Mouse (Mus musculus) liver, embryonic 14.5 days (tissue): ENCODE measurements around the gene Fgf7. TPM values are rescaled to one million over a fixed set of nuclear protein-coding genes. Genes with fewer than 3 reads are reported as not detected.

Experiments
- ATAC-seq: fragments of 200-750 bp; cut with Nextera tagmentation; 2 replicates; pipeline ENCODE4 v1.8.0; 2017; ENCODE audit warnings: moderate number of reproducible peaks, mild to moderate bottlenecking, moderate library complexity; ENCODE audit not compliant: insufficient read depth
- DNase-seq, 3 experiments: peaks; one replicate each; pipeline ENCODE4 v3.0.0-alpha.2; 2012 to 2013; ENCODE audit warnings: low read depth in 3 of 3, low spot score in 3 of 3
- H3K27ac ChIP-seq: fragments of 300-500 bp; sonication (generic); 2 replicates; pipeline ENCODE4 v1.5.1; 2014; ENCODE audit warnings: moderate library complexity, mild to moderate bottlenecking, control low read depth, inconsistent platforms
- H3K27me3 ChIP-seq: fragments of 300-500 bp; sonication (generic); 2 replicates; pipeline ENCODE4 v1.6.1; 2014; ENCODE audit warnings: mild to moderate bottlenecking, low read length, moderate library complexity; ENCODE audit not compliant: control insufficient read depth, insufficient read depth
- H3K36me3 ChIP-seq: fragments of 300-500 bp; sonication (generic); replicated peaks from 2 replicates; pipeline ENCODE4 v1.6.1; 2014; ENCODE audit warnings: low read depth; ENCODE audit not compliant: control insufficient read depth, insufficient read depth
- H3K4me1 ChIP-seq, 2 experiments: fragments of 200-500 bp in 1 of 2; fragments of 300-500 bp in 1 of 2; sonication (generic) in 1 of 2; replicated peaks; 2 replicates each; pipeline ENCODE4 v1.6.1; 2012 to 2014; ENCODE audit warnings: antibody characterized with exemption in 1 of 2, inconsistent platforms in 1 of 2, low read length in 1 of 2; ENCODE audit not compliant: control insufficient read depth in 2 of 2, insufficient read depth in 2 of 2
- H3K4me2 ChIP-seq: fragments of 300-500 bp; sonication (generic); 2 replicates; pipeline ENCODE4 v1.6.1; 2014; ENCODE audit warnings: low read depth, mild to moderate bottlenecking, control low read depth, moderate library complexity
- H3K4me3 ChIP-seq, 2 experiments: fragments of 200-500 bp in 1 of 2; fragments of 300-500 bp in 1 of 2; sonication (generic) in 1 of 2; 2 replicates each; pipeline ENCODE4 v1.5.1; 2012 to 2014; ENCODE audit warnings: low read depth in 2 of 2, low read length in 2 of 2, mild to moderate bottlenecking in 2 of 2, control low read depth in 1 of 2, inconsistent platforms in 1 of 2, moderate library complexity in 1 of 2; ENCODE audit not compliant: insufficient read depth in 1 of 2
- H3K9ac ChIP-seq: fragments of 300-500 bp; sonication (generic); replicated peaks from 2 replicates; pipeline ENCODE4 v1.6.1; 2014; ENCODE audit warnings: mild to moderate bottlenecking, control low read depth, moderate library complexity
- H3K9me3 ChIP-seq: fragments of 300-500 bp; sonication (generic); 2 replicates; pipeline ENCODE4 v1.6.1; 2016; ENCODE audit warnings: low read length, mixed read lengths; ENCODE audit not compliant: control insufficient read depth
- CTCF ChIP-seq: IDR thresholded peaks from 2 replicates; pipeline ENCODE4 v1.5.1; 2016; ENCODE audit warnings: antibody characterized with exemption, low read depth, control low read depth
- EP300 ChIP-seq: IDR thresholded peaks from 2 replicates; pipeline ENCODE4 v1.6.1; 2016; ENCODE audit warnings: antibody characterized with exemption, low read depth
- WGBS: fragments of 180-500 bp; shearing (Covaris S2); extraction: QIAGEN DNeasy Blood & Tissue Kit; methylation state at CpG from one replicate; pipeline ENCODE4 v1.1.7; 2014; ENCODE audit not compliant: insufficient replicate concordance; 5-methylcytosine and 5-hydroxymethylcytosine counted together
- polyA plus RNA-seq, 2 experiments: library from polyadenylated mRNA; depleted of rRNA in 1 of 2; stranded (reverse) in 1 of 2; unstranded in 1 of 2; fragments of >200 nt; fragmentation: Nextera tagmentation in 1 of 2; extraction: Ambion mirVana in 1 of 2; gene quantifications; 2 replicates each; pipeline versions ENCODE4 v1.2.1 to v1.2.3; 2012 to 2014

Fgf7 gene
- polyA plus RNA-seq, 2 experiments: 0.03 TPM; not detected in 1

DNA sequence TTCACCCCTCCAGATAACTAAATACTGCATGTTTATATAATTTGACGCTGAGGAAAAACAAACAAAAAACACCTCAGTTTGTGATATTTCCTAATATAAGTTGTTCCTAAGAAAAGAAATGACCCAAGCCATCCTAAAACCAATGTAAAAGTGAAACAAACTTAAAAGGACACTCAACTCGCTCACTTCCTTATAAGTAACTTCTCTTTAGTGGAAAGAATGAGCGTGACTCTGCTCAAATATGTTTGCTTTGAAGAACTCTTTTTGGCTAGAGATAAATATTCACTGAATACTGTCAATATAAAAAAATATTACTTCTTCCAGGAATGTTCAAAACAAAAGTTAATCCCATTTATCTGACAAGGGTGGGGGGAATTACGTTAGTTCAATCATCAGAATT, 39.3 kb downstream of the Fgf7 start:
- H3K4me3 ChIP-seq: no peak overlapping the region
- no peaks in the 10 kb centered on the region for H3K4me1 ChIP-seq
- no peak for ATAC-seq
- DNase-seq: no peak
- no peak overlapping the region for H3K27ac ChIP-seq
- H3K9ac ChIP-seq: no peak overlapping the region
- no peaks in the 10 kb centered on the region for H3K36me3 ChIP-seq
- H3K27me3 ChIP-seq: no peaks in the 10 kb centered on the region
- no peak overlapping the region for H3K4me2 ChIP-seq
- 56% methylated on average over 4 of the region's 4 CpGs for WGBS
- H3K9me3 ChIP-seq: no peaks in the 10 kb centered on the region
- no peak for TF ChIP-seq EP300
- no peak for TF ChIP-seq CTCF

GRCm38 (mm10) chr2:126076506-126076905, 42.0 kb downstream of the Fgf7 start:
- H3K4me3 ChIP-seq: no peak overlapping the region
- WGBS: 68% methylated on average over 6 of the region's 6 CpGs
- TF ChIP-seq CTCF (no peak), EP300 (no peak)

DNA sequence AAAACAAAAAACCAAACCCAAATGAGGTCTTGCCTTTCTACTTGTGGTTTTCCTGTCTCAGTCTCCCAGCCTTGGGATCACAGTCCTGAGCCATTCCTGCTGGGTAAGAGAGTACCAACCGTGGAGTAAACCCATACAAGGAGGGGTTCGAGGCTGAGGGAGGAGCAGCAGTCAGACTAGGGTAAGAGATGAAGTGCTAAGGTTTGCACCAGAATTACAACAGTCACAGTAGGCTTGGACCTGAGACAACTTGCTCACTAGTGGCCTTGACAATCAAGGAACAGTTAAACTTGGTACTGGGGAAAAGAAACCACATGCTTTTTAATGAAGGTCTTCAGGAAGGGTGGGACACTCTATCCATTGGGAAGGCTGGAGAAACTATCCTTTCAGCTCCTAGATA, 44.6 kb downstream of the Fgf7 start:
- H3K36me3 ChIP-seq: no peaks in the 10 kb centered on the region
- no peaks in the 10 kb centered on the region for H3K4me1 ChIP-seq
- WGBS: 32% methylated on average over 2 of the region's 2 CpGs
- no peaks in the 10 kb centered on the region for H3K9me3 ChIP-seq
- no peaks in the 10 kb centered on the region for H3K27me3 ChIP-seq
- H3K4me3 ChIP-seq: no peak overlapping the region
- TF ChIP-seq EP300: no peak
- TF ChIP-seq CTCF: no peak
- no peak overlapping the region for H3K27ac ChIP-seq
- H3K4me2 ChIP-seq: no peak overlapping the region
- no peak overlapping the region for H3K9ac ChIP-seq
- ATAC-seq (no peak), DNase-seq (no peak)

More at GRCm38 (mm10) chr2:126076506-126076905, 42.0 kb downstream of the Fgf7 start:
- no peak overlapping the region for H3K27ac ChIP-seq
- no peaks in the 10 kb centered on the region for H3K4me1 ChIP-seq
- H3K36me3 ChIP-seq: no peaks in the 10 kb centered on the region
- H3K4me2 ChIP-seq: no peak overlapping the region
- ATAC-seq (no peak), DNase-seq (no peak)
- no peak overlapping the region for H3K9ac ChIP-seq
- no peaks in the 10 kb centered on the region for H3K9me3 ChIP-seq
- no peaks in the 10 kb centered on the region for H3K27me3 ChIP-seq

- Histone ChIP-seq H3K9me3 (no peaks in the 10 kb centered on the region), H3K27me3 (no peaks in the 10 kb centered on the region), H3K36me3 (no peaks in the 10 kb centered on the region), H3K4me2 (no peak overlapping the region), H3K4me1 (no peaks in the 10 kb centered on the region), H3K27ac (no peak overlapping the region), H3K4me3 (no peak overlapping the region), H3K9ac (no peak overlapping the region)
- 63% methylated on average over 3 of the region's 3 CpGs for WGBS
- TF ChIP-seq EP300: no peak
- TF ChIP-seq CTCF: no peak
- ATAC-seq (no peak), DNase-seq (no peak)
Observed at GRCm38 (mm10) chr2:126084326-126084725, 49.9 kb downstream of the Fgf7 start.

- Histone ChIP-seq H3K27ac (no peak overlapping the region), H3K4me3 (no peak overlapping the region), H3K27me3 (no peaks in the 10 kb centered on the region), H3K4me2 (no peak overlapping the region), H3K9ac (no peak overlapping the region), H3K36me3 (no peaks in the 10 kb centered on the region), H3K9me3 (no peaks in the 10 kb centered on the region), H3K4me1 (no peaks in the 10 kb centered on the region)
- DNase-seq: no peak
- 56% methylated on average over 8 of the region's 8 CpGs for WGBS
- TF ChIP-seq EP300 (no peak), CTCF (no peak)
- no peak for ATAC-seq
Observed at GRCm38 (mm10) chr2:126086187-126086586, 51.7 kb downstream of the Fgf7 start.
